Comparison of ENCODE assay signal across 10 mouse cellular contexts in genomic region chr8:46859847-46860167, GRCm38 (mm10).
DNase-seq lines count a peak whose midpoint lies in the region; ATAC-seq and TF ChIP-seq lines count a peak whose summit lies in the region.
"Had no signal": no experiment of that assay in that cellular context is flagged by ENCODE, and none has a peak within 500 bp of the region (broad histone marks: within the 10 kb centered on the region; RNA-seq: fewer than 3 reads in every experiment).

No protein-coding gene starts in this region.

- H3K27ac ChIP-seq in intestine, embryonic 14.5 days (ENCODE audit: low read depth): 0 out of 2 replicates have a peak overlapping the region, but pooled peaks have one; percentile 22
- no peak overlapping the region for H3K27ac ChIP-seq in intestine, embryonic 15.5 days
- H3K27ac ChIP-seq in neural tube, embryonic 13.5 days (replicated peaks): peak overlapping the region; percentile 39; the same call in 1 of the 2 replicates
- H3K27ac ChIP-seq in intestine, embryonic 16.5 days (ENCODE audit: low read length): peak overlapping the region; percentile 37
- peak overlapping the region; percentile 45; the same call in 1 of the 2 replicates for H3K27ac ChIP-seq in stomach, postnatal 0 days (replicated peaks)
- H3K27ac ChIP-seq: hindbrain, postnatal 0 days had no signal

- no peak for ATAC-seq in intestine, embryonic 14.5 days (replicated peaks; ENCODE audit: low FRiP score, low TSS enrichment, low read depth)
- ATAC-seq in intestine, embryonic 15.5 days: no peak
- ATAC-seq in neural tube, embryonic 13.5 days (ENCODE audit: low read depth): no peak
- no peak for ATAC-seq in intestine, embryonic 16.5 days
- no peak for ATAC-seq in stomach, postnatal 0 days (ENCODE audit: low FRiP score, low TSS enrichment)
- ATAC-seq: forebrain, embryonic 16.5 days; hindbrain, postnatal 0 days had no signal

- no peak overlapping the region for H3K4me2 ChIP-seq in intestine, embryonic 14.5 days (ENCODE audit: low read length)
- no peak overlapping the region for H3K4me2 ChIP-seq in intestine, embryonic 15.5 days (replicated peaks)
- no peak overlapping the region for H3K4me2 ChIP-seq in neural tube, embryonic 13.5 days
- H3K4me2 ChIP-seq in intestine, embryonic 16.5 days (ENCODE audit: low read depth, low read length): no peak overlapping the region
- H3K4me2 ChIP-seq in stomach, postnatal 0 days (replicated peaks; ENCODE audit: low read depth): no peak overlapping the region

- 63% methylated on average over 8 of the region's 8 CpGs for WGBS in intestine, embryonic 14.5 days
- 59% methylated on average over 8 of the region's 8 CpGs for WGBS in intestine, embryonic 15.5 days
- 74% methylated on average over 8 of the region's 8 CpGs for WGBS in neural tube, embryonic 13.5 days
- WGBS in intestine, embryonic 16.5 days: 56% methylated on average over 8 of the region's 8 CpGs
- 39% methylated on average over 8 of the region's 8 CpGs for WGBS in stomach, postnatal 0 days

- no peaks in the 10 kb centered on the region for H3K9me3 ChIP-seq in intestine, embryonic 14.5 days (ENCODE audit: control insufficient read depth, low read length)
- H3K9me3 ChIP-seq in intestine, embryonic 15.5 days: no peaks in the 10 kb centered on the region
- H3K9me3 ChIP-seq in neural tube, embryonic 13.5 days: no peaks in the 10 kb centered on the region
- H3K9me3 ChIP-seq in intestine, embryonic 16.5 days (ENCODE audit: control insufficient read depth, low read length): no peaks in the 10 kb centered on the region
- no peaks in the 10 kb centered on the region for H3K9me3 ChIP-seq in stomach, postnatal 0 days (ENCODE audit: control insufficient read depth, low read length)

- H3K4me1 ChIP-seq in intestine, embryonic 14.5 days (replicated peaks; ENCODE audit: control insufficient read depth, insufficient read depth, low read length): no peaks in the 10 kb centered on the region
- H3K4me1 ChIP-seq in intestine, embryonic 15.5 days (replicated peaks): no peaks in the 10 kb centered on the region
- 0 out of 2 replicates have a peak, but pooled peaks cover 2% of the 10 kb centered on the region for H3K4me1 ChIP-seq in neural tube, embryonic 13.5 days (replicated peaks)
- H3K4me1 ChIP-seq in intestine, embryonic 16.5 days (ENCODE audit: control insufficient read depth, insufficient read depth, low read length): 0 out of 2 replicates have a peak, but pooled peaks cover 3% of the 10 kb centered on the region
- no peaks in the 10 kb centered on the region for H3K4me1 ChIP-seq in stomach, postnatal 0 days (replicated peaks; ENCODE audit: control insufficient read depth, insufficient read depth)

- no peak for TF ChIP-seq CTCF in stomach, postnatal 0 days (IDR thresholded peaks at IDR 0.05; ENCODE audit: low read depth)

- no peak overlapping the region for H3K9ac ChIP-seq in intestine, embryonic 14.5 days (ENCODE audit: low read length)
- H3K9ac ChIP-seq in intestine, embryonic 15.5 days: no peak overlapping the region
- no peak overlapping the region for H3K9ac ChIP-seq in neural tube, embryonic 13.5 days
- H3K9ac ChIP-seq in intestine, embryonic 16.5 days (ENCODE audit: low read depth, low read length): no peak overlapping the region
- no peak overlapping the region for H3K9ac ChIP-seq in stomach, postnatal 0 days (ENCODE audit: low read length)

- no peaks in the 10 kb centered on the region for H3K36me3 ChIP-seq in intestine, embryonic 14.5 days (ENCODE audit: control insufficient read depth, insufficient read depth, low read length)
- no peaks in the 10 kb centered on the region for H3K36me3 ChIP-seq in intestine, embryonic 15.5 days
- H3K36me3 ChIP-seq in neural tube, embryonic 13.5 days: no peaks in the 10 kb centered on the region
- no peaks in the 10 kb centered on the region for H3K36me3 ChIP-seq in intestine, embryonic 16.5 days (ENCODE audit: control insufficient read depth, insufficient read depth, low read length)
- no peaks in the 10 kb centered on the region for H3K36me3 ChIP-seq in stomach, postnatal 0 days (ENCODE audit: control insufficient read depth, insufficient read depth, low read length)

- no peaks in the 10 kb centered on the region for H3K27me3 ChIP-seq in intestine, embryonic 14.5 days (replicated peaks; ENCODE audit: control insufficient read depth, insufficient read depth, low read length)
- no peaks in the 10 kb centered on the region for H3K27me3 ChIP-seq in intestine, embryonic 15.5 days (replicated peaks)
- no peaks in the 10 kb centered on the region for H3K27me3 ChIP-seq in neural tube, embryonic 13.5 days
- no peaks in the 10 kb centered on the region for H3K27me3 ChIP-seq in intestine, embryonic 16.5 days (replicated peaks; ENCODE audit: control insufficient read depth, insufficient read depth, low read length)
- H3K27me3 ChIP-seq in stomach, postnatal 0 days (ENCODE audit: control insufficient read depth, insufficient read depth, low read length): no peaks in the 10 kb centered on the region

- H3K4me3 ChIP-seq in intestine, embryonic 14.5 days (ENCODE audit: low read depth, low read length): no peak overlapping the region
- no peak overlapping the region for H3K4me3 ChIP-seq in intestine, embryonic 15.5 days (replicated peaks)
- no peak overlapping the region for H3K4me3 ChIP-seq in neural tube, embryonic 13.5 days
- H3K4me3 ChIP-seq in intestine, embryonic 16.5 days (ENCODE audit: low read length): no peak overlapping the region
- H3K4me3 ChIP-seq in stomach, postnatal 0 days (ENCODE audit: low read depth, low read length): no peak overlapping the region

- TF ChIP-seq EP300 in stomach, postnatal 0 days (optimal IDR thresholded peaks at IDR 0.05): no peak

- no peak for DNase-seq in intestine, embryonic 14.5 days (ENCODE audit: low spot score)
- no peak for DNase-seq in neural tube, embryonic 10.5 days (ENCODE audit: extremely low spot score, low spot score)
- no peak for DNase-seq in stomach, postnatal 0 days (ENCODE audit: low spot score)
- no peak for DNase-seq in T-cell, adult 2 months (ENCODE audit: low spot score)
- DNase-seq: cerebellum, adult 11-12 months had no signal
